Mouse (Mus musculus): Measurements from ENCODE around the gene Dcst1.
A peak's percentile ranks its signal among the peaks of the same experiment; 100 is the strongest.

The Dcst1 gene

DNA sequence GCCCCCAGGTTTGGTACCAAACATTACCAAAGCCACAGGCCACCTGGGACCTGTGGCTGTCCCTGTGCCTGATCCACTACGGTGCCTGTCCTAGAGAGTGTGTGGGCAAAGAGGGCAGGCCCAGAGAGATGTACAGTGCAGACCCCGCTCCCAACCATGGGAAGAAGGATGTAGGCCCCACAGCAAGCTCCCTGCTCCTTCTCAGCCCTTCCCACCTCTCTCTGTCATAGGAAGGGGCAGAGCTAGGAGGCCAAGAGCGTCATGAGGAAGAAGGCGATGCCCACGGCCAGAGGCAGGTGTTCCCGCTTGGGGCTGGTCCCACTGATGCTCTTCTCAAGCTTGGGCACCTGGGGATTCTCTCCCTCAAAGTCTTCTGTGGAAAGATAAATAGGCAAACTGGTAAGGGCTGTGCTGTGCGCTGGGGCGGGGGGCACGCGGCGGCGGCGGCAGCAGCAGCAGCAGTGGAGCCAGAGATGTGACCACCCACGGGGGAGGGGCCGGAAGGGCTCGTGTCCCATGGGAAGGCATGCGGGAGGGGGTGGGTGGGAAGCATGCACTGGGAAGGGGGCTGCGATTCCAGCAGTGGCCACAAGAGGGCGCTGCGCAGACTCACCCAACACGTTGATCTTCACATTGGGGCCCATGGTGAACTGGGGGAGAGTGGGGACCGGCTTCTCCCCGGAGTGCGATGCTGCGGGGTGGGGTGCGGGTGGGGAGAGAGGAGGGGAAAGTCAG is 49.7 kb downstream of the Dcst1 start:
- DNase-seq (ENCODE audit: low read depth, low spot score), result peak; percentile 90

DNA sequence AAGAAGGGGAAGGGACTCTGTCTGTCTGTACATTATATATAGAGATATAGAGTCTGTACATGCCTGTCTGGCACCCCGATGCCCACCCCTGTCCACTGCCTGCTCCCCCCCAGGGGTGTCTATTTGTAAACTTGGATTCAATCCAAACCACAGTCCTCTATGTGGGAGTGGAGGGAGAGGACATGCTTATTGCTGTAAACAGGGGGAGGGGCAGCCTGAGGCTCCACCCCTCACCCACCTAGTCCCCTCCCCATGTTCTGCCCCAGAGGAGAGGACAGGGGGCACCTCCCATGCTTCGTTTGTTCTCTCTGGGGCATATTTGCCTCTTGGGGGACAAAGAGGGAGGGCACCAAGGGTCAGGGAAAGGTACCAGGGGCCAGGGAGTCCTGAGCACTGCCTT is 50.3 kb downstream of the Dcst1 start:
- DNase-seq (ENCODE audit: low read depth, low spot score), result no peak

DNA sequence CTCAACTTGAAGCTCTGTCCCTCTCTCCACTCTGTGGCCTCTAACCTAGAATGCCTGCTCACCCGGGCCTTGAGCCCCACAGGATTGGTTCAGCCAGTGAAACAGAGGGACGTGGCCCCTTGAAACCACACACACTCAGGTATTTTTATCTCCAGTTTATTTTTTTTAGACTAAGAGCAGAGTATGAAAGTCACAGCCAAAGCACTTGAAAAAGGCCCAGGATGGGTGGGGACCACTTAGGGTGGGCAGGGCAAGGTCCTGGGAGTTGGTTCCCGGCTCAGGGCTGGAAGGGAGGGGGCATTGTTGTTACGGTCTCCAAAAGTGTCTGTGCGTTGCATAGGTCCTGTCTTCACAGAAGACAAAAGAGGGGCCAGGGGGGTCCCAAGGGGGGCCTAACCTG is 50.7 kb downstream of the Dcst1 start:
- DNase-seq (ENCODE audit: low read depth, low spot score), result no peak

DNA sequence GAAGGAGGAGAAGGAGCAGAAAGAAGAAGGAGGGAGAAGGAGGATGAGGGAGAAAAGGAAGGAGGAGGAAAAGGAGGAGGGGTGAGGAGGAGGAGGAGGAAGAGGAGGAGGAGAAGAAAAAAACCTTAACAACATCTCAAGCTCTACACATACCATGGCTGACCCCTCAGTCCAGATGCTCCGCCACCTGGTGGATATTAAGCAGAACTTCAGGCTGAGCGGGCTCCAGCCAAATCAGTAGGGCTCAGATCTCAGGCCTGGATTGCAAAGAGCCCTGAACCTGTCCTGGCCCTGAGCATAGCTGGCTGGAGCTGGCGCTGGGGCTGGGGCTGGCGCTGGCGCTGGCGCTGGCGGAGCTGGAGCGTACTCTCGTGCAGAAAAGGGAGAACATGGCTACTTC is 57.0 kb downstream of the Dcst1 start:
- peak; percentile 78 for DNase-seq (ENCODE audit: low read depth, low spot score)

DNA sequence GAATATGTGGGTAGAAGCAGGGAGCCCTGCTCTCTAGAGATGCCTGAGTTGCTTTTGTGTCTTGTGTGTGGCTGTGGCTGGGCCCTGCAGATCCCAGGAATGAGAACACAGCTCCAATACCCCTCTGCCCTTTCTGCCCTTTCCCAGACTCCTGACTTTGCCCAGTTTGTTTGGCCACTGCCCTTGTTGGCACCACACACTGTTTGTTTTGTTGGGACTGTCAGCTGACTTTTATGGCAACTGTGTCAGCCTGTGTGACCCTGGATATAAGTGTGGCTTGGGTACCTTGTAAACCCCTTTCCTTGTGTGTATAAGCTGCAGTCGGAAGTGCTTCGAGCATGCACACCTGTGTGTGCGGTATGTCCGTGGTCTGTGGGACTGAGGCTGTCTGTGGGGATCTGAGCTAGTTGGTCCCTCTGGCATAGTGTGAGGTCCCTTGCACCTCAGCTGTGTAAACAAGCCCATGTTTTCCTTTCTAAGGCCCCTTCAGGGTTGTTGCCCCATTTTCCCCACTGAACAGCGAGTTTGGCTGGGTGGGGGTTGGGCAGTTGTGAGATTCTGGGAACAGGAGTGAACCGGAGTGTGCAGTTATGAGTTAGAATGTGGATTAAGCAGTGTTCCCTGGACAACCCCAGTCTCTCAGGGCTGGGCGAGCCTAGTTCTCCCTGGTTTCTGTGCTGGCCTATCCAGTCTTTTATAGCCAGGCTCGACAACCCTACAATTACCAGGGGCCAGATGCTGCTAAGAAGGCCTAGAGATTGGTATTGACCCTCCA is 59.3 kb downstream of the Dcst1 start:
- DNase-seq (ENCODE audit: low read depth, low spot score), result no peak

DNA sequence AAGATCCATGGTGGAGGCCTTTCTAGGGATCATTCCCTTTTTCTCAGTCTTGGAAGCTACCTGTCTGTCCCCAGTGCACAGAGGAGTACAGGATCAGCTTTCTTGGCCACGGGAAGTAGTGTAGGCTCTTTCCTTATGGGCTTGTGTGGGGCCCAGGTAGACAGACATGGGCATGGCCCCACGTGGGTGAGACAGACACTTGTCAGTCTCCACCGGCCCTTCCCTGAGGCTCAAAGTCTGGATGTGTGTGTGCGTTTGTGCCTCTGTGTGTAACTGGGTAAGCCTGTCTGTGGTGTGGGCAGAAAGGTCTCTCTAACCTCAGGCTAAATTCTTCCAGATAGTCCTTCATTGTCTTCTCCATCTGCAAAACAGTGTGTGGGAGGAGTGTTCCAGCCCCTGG is 59.9 kb downstream of the Dcst1 start:
- no peak for DNase-seq (ENCODE audit: low read depth, low spot score)

DNA sequence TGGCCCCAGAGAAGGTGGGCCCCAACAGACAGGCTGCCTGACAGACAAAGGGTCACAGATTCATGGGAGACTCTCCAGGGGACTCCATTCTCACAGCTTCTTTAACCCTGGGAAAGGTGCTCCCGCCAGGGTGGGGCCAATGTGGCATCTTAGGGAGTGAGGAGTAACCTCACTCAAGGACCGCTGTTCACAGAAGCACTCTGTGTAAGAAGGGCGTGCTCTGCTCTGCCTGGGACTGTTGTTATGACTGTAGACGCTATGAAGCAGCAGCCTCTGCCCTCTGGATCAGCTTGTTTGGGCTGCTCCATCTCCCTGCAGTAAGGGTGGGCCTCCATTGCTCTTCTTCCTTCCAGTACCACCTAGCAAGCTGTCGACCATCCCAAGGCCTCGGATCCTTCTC is 60.6 kb downstream of the Dcst1 start:
- no peak for DNase-seq (ENCODE audit: low read depth, low spot score)

DNA sequence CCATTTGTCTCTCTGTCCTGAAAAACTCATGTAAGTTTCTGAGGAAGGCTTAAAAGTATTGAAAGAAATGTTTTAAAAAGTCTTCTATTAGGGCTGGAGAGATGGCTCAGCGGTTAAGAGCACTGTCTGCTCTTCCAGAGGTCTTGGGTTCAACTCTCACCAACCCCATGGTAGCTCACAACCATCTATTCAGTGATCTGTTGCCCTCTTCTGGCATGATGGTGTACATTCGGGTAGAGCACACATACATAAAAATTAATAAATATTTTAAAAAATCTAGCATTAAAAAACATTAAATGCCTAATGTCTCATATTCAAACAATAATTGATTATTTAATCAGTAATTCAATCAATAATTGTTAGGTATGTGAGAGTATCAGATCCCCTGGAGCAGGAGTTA is 64.5 kb downstream of the Dcst1 start:
- no peak for DNase-seq (ENCODE audit: low read depth, low spot score)

Measured in mesoderm, embryonic 11.5 days (tissue).